Mouse (Mus musculus) neural tube, embryonic 10.5 days (tissue): ENCODE measurements around the gene Gsdma.
"Not testable (repeated sequence)": the region's sequence is repeated elsewhere in the genome, so short reads cannot be mapped to it uniquely, and the experiment has no call there.

Experiments used
- DNase-seq: peaks from one replicate; pipeline ENCODE4 v3.0.0-alpha.2; 2017; ENCODE audit warnings: low spot score; ENCODE audit errors: extremely low spot score

The Gsdma gene

DNA sequence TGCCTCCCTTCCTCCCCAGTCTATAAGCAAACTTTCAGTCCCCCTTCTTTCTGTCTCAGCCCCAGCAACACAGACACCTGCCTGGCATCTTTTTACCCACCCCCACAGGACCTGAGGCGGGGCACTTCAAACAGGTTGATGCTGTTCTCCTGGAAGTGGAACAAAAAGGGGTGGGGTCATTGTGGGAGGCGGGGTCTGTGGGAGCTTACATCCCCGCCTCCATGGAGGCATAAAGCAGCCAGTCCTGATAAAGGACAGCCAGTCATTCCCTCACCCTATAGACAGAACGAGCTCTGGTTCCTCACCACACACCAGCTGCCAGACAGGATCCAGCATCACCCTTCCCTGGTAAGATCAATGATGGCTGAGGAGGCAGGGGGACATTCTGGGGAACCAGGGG is at the start of gene Gsdma:
Gene Gsdma, plus strand, starts transcription at position 261 of the 400 bp plus-strand sequence.
- DNase-seq: no peak

DNA sequence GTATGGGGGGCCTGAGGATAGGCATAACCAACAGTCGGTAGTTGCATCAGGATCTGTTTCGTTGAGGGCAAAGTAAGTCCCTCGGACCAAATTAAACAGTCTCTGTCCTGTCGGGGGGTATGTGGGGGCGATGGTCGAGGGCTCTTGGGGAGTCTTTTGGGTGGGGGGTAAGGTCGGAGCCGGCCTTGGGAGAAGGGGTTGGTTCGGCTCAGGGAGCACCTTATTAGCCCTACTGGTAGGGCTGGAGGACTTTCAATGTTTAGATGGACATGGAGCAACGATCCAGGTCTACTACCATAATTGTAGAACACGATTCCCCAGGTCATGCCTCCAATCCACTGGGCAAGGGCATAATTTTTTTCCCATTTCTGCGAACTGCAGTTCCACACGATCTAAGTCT is 43.4 kb upstream of the Gsdma start:
- no peak for DNase-seq

DNA sequence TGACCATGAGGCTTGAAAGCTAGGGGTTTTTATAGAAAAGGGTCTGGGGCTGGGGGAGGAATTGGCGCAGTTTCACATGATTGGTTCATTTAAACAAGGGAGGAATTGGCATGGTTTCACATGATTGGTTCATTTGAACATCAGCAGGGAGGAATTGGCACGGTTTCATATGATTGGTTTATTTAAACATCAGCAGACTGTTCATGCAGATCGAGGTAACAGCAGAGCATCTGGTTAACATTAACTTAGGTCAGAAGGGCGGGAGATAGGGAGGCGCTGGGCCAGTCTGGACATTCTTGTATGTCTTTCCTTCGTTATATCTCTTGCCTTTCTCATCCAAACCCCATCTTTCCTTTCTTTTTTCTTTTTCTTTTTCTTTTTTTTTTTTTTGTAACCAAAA is 40.2 kb upstream of the Gsdma start:
- DNase-seq: not testable (repeated sequence)

- not testable (repeated sequence) for DNase-seq
These were observed 39.8 kb upstream of the Gsdma start for GRCm38 (mm10) chr11:98624381-98624780.

GRCm38 (mm10) chr11:98625611-98626410 is 38.3 kb upstream of the Gsdma start, which contains the start of the genes Gm12355 and Gsdma3:
Gene Gm12355 (minus strand): TSS chr11:98625661.
Gene Gsdma3 (plus strand): TSS chr11:98626360.
- DNase-seq: no peak

DNA sequence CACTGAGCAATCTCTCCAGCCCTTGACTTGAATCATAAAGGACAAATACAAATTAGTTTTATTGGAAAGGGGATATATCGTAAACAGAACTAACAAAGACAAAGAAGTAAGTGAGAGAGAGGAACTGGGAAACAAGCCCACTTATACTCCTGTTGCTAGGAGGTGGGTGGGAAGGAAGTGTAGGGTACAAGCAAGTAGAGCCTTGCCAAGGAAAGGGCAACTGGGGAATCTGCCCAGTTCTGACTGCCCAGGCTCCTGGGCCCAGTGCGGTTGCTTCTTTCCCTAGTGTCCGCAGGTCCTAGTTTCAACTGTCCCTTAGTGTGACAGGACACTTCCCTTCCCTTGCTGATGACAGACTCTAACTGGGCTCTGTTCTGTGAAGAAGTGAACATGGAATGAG is 35.4 kb upstream of the Gsdma start:
- DNase-seq: no peak

- no peak for DNase-seq
These were observed 33.5 kb upstream of the Gsdma start for GRCm38 (mm10) chr11:98630646-98631045.

GRCm38 (mm10) chr11:98635312-98635970 is 28.7 kb upstream of the Gsdma start:
- DNase-seq: not testable (repeated sequence)

DNA sequence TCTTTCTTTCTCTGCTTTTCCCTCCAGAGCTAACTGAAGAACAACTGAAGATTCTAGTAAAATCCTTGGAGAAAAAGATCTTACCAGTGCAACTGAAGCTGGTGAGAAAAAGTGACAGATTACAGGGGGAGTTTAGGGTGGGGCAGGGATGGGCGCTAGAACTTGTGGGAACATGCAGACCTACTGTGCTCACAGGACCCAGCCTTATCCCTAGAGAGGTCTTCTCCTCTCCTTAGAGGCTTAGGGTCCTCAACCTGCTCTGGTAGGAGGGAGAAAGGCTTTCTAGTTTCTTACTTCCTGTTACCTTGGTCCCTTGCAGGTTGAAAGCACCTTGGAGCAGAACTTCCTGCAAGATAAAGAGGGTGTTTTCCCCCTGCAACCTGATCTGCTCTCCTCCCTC is 26.6 kb upstream of the Gsdma start:
- no peak for DNase-seq

- no peak for DNase-seq
These were observed 24.1 kb upstream of the Gsdma start for GRCm38 (mm10) chr11:98640091-98640490.

GRCm38 (mm10) chr11:98644757-98645156 is 19.4 kb upstream of the Gsdma start:
- DNase-seq: no peak

- no peak for DNase-seq
These were observed 18.2 kb upstream of the Gsdma start for GRCm38 (mm10) chr11:98645946-98646345.

- no peak for DNase-seq
These were observed 17.7 kb upstream of the Gsdma start, which contains the start of gene Gsdma2 for GRCm38 (mm10) chr11:98646459-98646858. Gene Gsdma2 (plus strand): TSS chr11:98646759.

DNA sequence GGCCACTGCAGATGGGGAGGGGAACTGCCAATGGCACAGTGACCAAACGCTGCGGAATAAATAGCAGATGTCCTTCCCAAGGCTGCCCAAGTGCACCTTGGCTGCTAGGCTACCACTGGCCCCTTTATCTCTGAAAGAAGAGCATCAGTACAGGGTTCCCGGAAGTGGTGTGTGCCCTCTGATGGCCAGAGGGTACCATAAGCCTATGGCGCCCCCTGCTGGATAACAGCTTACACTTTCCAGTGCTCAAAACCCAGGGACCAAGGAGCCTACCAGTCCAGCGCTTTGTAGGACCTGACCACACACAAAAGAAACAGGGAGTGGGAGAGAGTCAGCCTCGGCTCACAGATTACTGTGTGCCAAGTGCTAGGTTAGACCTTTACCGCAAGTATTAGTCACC is 9.1 kb upstream of the Gsdma start:
- peak; percentile 53 for DNase-seq

- peak; percentile 26 for DNase-seq
These were observed 3.6 kb upstream of the Gsdma start for GRCm38 (mm10) chr11:98660517-98660916.

GRCm38 (mm10) chr11:98668984-98669383 is 4.8 kb downstream of the Gsdma start:
- DNase-seq: no peak

DNA sequence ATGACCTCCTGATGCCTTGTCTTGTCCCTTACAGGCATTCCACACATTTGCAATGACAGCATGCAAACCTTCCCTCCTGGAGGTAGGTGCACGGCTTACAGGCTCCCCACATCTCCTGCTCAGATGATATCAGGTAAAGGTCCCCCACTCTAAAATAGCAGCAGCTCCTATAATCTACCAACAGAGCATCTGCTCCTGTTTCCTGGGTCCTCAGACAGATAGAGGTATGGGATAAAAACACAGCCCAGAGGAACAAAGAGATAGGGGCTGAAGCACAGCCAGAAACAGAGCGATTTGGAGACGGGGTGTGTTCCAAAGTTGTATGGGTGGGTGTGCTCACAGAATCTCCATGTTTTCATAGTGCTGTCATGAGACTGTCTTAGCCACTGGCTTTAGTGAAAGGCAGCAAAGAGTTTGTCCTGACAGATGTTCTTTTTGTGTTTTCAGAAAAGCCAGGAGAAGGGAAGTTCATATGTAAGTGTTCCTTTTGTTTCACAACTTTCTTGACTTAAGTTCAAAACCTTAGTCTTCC is 7.2 kb downstream of the Gsdma start:
- no peak for DNase-seq

DNA sequence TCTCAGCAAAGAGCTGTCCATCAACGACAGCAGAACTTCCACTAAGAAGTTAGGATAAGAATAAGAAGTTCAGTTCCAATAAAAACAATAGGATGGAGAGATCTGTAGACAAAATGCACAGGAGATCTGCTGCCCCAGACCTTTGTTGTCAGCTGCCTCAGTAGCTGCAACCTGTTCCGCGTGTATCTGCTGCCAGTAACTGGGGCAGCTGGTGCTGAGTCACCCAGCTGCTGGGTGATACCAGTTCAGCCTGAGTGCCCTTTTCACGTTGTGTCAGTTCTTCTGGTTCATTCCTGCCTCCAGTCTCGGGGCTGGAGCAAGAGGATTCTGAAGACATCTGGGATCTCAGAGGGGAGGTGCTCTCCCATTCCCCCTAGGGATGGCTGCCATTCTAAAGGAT is 7.7 kb downstream of the Gsdma start:
- DNase-seq: no peak

GRCm38 (mm10) chr11:98672482-98672881 is 8.3 kb downstream of the Gsdma start:
- no peak for DNase-seq

DNA sequence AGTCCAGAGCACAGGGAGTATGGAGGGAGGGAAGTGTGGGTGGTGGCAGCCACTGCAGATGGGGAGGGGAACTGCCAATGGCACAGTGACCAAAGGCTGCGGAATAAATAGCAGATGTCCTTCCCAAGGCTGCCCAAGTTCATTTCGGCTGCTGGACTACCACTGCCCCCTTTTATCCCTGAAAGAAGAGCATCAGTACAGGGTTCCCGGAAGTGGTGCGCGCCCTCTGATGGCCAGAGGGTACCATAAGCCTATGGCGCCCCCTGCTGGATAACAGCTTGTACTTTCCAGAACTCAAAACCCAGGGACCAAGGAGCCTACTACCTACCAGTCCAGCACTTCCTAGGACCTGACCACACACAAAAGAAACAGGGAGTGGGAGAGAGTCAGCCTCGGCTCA is 9.0 kb downstream of the Gsdma start:
- DNase-seq: peak; percentile 63

GRCm38 (mm10) chr11:98675829-98676363 is 11.7 kb downstream of the Gsdma start:
- DNase-seq: no peak

DNA sequence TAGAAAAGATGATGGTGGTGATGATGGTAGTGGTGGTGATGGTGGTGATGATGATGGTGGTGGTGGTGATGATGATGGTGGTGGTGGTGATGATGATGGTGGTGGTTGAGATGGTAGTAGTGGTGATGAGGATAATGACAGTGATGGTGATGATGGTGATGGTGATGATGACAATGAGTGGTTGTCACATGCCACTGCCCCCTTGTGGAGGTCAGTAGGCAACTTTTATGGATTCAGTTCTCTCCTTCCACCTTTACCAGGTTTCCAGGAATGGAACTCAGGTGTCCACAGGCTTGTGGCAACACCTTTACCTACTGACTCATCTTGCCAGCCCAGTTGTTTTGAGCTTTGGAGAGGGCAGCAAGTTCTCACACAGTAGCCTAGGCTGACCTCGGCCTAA is 15.9 kb downstream of the Gsdma start:
- DNase-seq: no peak
